Mouse (Mus musculus): ENCODE measurements around the gene Cebpg.

- TF ChIP-seq POLR2A (IDR thresholded peaks at IDR 0.05; ENCODE audit: low read depth, low read length) (no peak), CTCF (IDR thresholded peaks at IDR 0.05; ENCODE audit: extremely low read depth, insufficient read length, insufficient replicate concordance, low read depth, low read length) (peak; percentile 71; the same call in 1 of the 2 replicates)
These were observed 29.5 kb downstream of the Cebpg start for GRCm38 (mm10) chr7:35026838-35027291.

Measured in small intestine, adult 2 months (tissue).